Mouse (Mus musculus) C2C12 (cell line): ENCODE results near the gene Ubash3a. TPM values are rescaled to one million over a fixed set of nuclear protein-coding genes. Genes with fewer than 3 reads are reported as not detected.
A peak's percentile ranks its signal among the peaks of the same experiment; 100 is the strongest.

Experiments
- H3K27me3 ChIP-seq: one replicate; pipeline ENCODE4 v1.6.1; 2011; ENCODE audit not compliant: control insufficient read depth, insufficient read depth, insufficient read length
- H3K36me3 ChIP-seq: one replicate; pipeline ENCODE4 v1.6.1; 2011; ENCODE audit not compliant: control insufficient read depth, insufficient read depth
- H3K4me3 ChIP-seq: one replicate; pipeline ENCODE4 v1.5.1; 2011; ENCODE audit warnings: mild to moderate bottlenecking, control low read depth; ENCODE audit not compliant: poor library complexity, insufficient read depth, severe bottlenecking
- H3K79me2 ChIP-seq: one replicate; pipeline ENCODE4 v1.6.1; 2011; ENCODE audit not compliant: control insufficient read depth, insufficient read depth
- H3K79me3 ChIP-seq: one replicate; pipeline ENCODE4 v1.6.1; 2011; ENCODE audit warnings: low read depth, control low read depth
- H3ac ChIP-seq: one replicate; pipeline ENCODE3; 2011; ENCODE audit warnings: low read depth; ENCODE audit not compliant: control insufficient read depth, insufficient read length
- CEBPB ChIP-seq: IDR thresholded peaks from one replicate; pipeline ENCODE4 v1.6.1; 2011; ENCODE audit warnings: low read depth, mild to moderate bottlenecking, control low read depth, moderate library complexity
- CTCF ChIP-seq: IDR thresholded peaks from one replicate; pipeline ENCODE4 v1.5.1; 2011; ENCODE audit not compliant: control insufficient read depth, insufficient read depth, insufficient read length
- FOSL1 ChIP-seq: IDR thresholded peaks from one replicate; pipeline ENCODE4 v1.8.0; 2011; ENCODE audit warnings: mild to moderate bottlenecking, low read length; ENCODE audit not compliant: poor library complexity, insufficient read depth, severe bottlenecking
- MAX ChIP-seq: IDR thresholded peaks from one replicate; pipeline ENCODE4 v1.6.1; 2011; ENCODE audit warnings: mild to moderate bottlenecking, control low read depth
- MYOD1 ChIP-seq: IDR thresholded peaks from one replicate; pipeline ENCODE4 v1.6.1; 2011; ENCODE audit warnings: low read depth; ENCODE audit not compliant: control insufficient read depth, insufficient read length
- MYOG ChIP-seq: IDR thresholded peaks from one replicate; pipeline ENCODE4 v1.6.1; 2011; ENCODE audit not compliant: control insufficient read depth, insufficient read length; ENCODE audit errors: extremely low read depth
- USF1 ChIP-seq: IDR thresholded peaks from one replicate; pipeline ENCODE4 v1.6.1; 2011; ENCODE audit warnings: low read depth, mild to moderate bottlenecking, control low read depth, moderate library complexity
- polyA plus RNA-seq: library from polyadenylated mRNA; unstranded; fragments of >200 nt; fragmentation: generic; extraction: Trizol; gene quantifications from one replicate; pipeline ENCODE4 v1.2.1, GENCODE M21; 2012; ENCODE audit warnings: missing spikeins

The Ubash3a gene
- polyA plus RNA-seq, 1 experiment: not detected

DNA sequence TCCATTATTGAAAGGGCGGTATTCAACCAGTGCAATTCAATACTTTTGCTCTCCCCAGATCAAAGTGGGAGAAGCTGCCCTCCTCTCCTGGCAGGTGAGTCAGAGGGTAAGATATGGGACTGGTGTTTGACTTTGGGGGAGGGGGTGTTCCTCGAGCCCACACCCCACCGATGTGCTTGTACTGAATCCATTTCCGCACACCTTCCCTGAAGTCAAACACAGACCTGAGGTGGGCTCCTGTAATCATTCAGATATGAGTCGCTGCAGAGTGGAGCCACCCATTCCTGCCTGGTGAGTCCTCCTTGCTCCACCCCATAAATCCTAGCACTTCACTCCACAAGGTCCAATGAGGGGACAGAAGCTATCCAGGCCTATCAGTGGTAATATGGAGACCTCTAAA lies 37.9 kb upstream of the Ubash3a start:
- H3K36me3 ChIP-seq: no peaks in the 10 kb centered on the region
- H3K79me2 ChIP-seq: no peaks in the 10 kb centered on the region
- no peaks in the 10 kb centered on the region for H3K79me3 ChIP-seq
- TF ChIP-seq USF1 (no peak), MAX (no peak), CEBPB (no peak), CTCF (no peak), FOSL1 (no peak), MYOG (no peak), MYOD1 (no peak)
- H3K27me3 ChIP-seq: no peaks in the 10 kb centered on the region
- no peak overlapping the region for H3K4me3 ChIP-seq
- no peak overlapping the region for H3ac ChIP-seq

DNA sequence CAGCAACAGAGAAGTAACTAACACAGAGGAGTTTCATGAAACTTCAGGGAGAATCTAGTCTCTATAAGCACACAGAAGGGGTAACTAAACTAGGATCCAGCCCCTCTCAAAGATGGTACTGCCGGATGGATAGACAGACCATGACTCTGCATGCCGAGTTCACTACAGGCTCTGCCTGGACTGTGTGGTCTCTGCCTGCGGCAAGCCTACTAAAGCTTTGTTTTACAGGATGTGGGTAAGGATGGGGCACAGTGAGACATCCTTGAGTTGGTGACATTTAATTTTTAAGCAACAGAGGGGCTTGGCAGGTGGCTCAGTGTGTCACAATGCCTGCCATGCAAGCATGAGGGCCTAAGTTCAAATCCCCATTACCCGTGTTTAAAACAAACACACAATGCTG lies 31.4 kb upstream of the Ubash3a start:
- no peaks in the 10 kb centered on the region for H3K79me2 ChIP-seq
- H3K4me3 ChIP-seq: no peak overlapping the region
- TF ChIP-seq USF1 (no peak), MAX (no peak), FOSL1 (no peak)
- no peaks in the 10 kb centered on the region for H3K36me3 ChIP-seq
- no peaks in the 10 kb centered on the region for H3K27me3 ChIP-seq
- no peaks in the 10 kb centered on the region for H3K79me3 ChIP-seq
- H3ac ChIP-seq: no peak overlapping the region

DNA sequence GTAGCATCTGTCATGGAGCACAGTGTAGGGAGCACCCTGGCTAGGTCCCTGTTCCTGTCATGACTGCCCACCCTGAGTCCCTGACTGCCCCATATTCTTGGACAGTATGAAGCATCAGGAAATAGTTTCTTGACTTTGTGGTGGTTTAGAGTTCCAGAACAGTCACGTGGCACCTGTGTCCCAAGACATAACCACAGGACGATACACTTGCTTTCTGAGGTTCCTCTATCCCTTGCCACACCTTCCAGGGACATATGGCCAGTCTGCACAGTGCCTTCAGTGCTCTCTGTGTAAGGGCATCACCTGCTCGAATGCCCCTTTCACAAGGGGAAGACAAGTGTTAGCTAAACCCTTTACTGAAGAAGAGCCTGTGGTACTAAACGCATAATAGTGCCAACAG lies 26.2 kb upstream of the Ubash3a start:
- TF ChIP-seq USF1 (peak; percentile 61), FOSL1 (no peak)
- no peaks in the 10 kb centered on the region for H3K79me2 ChIP-seq

DNA sequence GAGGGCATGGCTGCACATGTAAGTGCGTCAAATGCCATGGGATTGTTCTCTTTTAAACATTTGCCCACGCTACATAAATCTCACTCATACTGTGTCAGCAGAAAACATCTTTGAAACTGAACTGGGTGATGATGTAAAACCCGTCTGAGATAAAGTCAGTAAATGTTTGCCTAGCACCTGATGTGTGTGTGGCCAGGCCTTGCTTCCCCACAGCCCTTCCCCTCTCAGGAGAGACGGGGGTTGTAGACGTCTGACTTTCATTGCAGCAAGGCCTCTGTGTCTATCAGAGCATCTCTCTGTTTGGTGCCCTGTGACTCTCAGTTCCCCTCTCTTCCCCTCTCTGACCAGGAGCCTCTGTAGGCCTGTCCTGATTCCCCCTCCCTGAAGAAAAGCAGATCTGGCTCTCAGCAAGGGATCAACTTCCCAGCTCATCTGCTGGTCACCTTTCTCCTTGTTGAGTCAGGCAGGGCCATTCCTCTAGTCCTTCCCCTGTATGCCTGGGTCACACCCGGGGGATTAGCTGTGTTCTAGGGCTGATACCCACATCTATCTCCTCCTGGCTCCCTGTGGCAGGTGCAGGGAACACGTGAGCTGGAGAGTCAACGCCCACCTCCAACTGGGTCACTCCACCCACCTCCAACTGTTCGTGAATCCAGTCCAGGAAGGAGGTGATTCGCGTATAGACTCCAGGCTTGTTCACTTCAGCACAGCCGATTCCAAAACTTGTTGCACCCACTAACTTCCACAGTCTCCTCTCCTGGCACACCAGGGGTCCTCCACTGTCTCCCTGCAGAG lies 24.3 kb upstream of the Ubash3a start:
- Histone ChIP-seq H3ac (no peak overlapping the region), H3K4me3 (no peak overlapping the region), H3K79me2 (no peaks in the 10 kb centered on the region), H3K79me3 (no peaks in the 10 kb centered on the region), H3K36me3 (no peaks in the 10 kb centered on the region), H3K27me3 (no peaks in the 10 kb centered on the region)
- TF ChIP-seq MAX: no peak
- TF ChIP-seq MYOG: no peak
- TF ChIP-seq CEBPB: no peak
- no peak for TF ChIP-seq FOSL1
- TF ChIP-seq CTCF: no peak
- no peak for TF ChIP-seq USF1
- TF ChIP-seq MYOD1: no peak

More for the DNA sequence above, 26.2 kb upstream of the Ubash3a start:
- H3K27me3 ChIP-seq: no peaks in the 10 kb centered on the region
- H3K4me3 ChIP-seq: no peak overlapping the region
- H3ac ChIP-seq: no peak overlapping the region
- no peaks in the 10 kb centered on the region for H3K79me3 ChIP-seq
- no peaks in the 10 kb centered on the region for H3K36me3 ChIP-seq

DNA sequence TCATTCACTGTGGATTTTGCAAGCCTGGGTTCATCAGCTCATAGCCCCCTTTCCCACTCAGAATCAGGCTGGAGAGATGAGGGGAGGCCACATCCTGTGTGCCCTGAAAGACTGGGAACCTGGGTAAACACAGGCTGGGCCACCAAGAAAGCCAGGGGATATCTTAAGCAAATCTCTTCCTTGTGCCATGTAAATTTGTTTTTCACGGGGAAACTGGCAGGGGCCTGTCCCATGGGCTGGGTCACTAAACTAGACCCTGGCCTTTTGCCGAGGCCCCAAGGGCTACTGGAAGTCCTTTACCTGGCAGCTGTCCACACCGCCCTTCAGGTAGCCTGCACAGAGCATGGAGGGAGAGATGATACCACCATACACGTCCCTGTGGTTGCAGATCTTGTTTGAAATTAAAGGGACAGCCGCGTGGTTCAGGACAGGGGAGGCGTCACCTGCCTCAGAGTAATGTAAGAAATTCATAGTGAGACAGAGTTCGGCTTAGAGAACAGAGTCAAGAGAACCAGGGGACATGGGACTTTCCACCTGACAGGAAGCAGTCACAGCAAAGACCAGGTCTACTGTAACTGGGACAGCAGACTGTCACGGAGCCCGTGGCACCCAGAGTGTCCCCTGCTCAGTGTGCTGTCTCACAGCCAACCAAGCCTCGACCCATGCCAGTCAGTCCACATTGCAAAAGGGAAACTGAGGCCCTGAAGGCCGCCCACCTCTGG lies 23.2 kb upstream of the Ubash3a start:
- Histone ChIP-seq H3K36me3 (no peaks in the 10 kb centered on the region), H3ac (no peak overlapping the region), H3K27me3 (peaks cover 6% of the 10 kb centered on the region), H3K79me2 (no peaks in the 10 kb centered on the region), H3K4me3 (no peak overlapping the region), H3K79me3 (no peaks in the 10 kb centered on the region)
- no peak for TF ChIP-seq USF1
- no peak for TF ChIP-seq CTCF

DNA sequence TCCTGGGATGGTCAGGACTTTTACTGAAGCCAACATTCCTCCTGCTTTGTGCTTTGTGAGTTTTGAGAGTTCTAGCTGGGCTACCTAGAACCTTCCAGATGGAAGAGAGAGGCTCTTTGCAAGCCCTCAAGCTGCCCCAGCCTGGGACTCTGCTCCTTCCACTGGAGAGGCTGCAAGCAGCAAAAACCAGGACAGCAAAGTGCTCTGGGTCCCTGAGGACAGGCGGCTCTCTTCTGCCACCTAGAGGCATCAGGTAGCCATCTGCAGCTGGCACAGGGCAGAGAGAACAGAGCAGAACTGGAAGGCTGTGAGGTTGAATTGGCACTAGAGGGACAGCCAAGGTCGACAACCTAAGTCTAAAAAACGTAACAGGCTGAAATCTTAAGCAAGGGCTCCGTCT lies 20.3 kb upstream of the Ubash3a start:
- peak; percentile 29 for TF ChIP-seq CTCF
- no peak for TF ChIP-seq USF1
- no peaks in the 10 kb centered on the region for H3K79me2 ChIP-seq
- H3K27me3 ChIP-seq: peaks cover 6% of the 10 kb centered on the region
- H3ac ChIP-seq: no peak overlapping the region
- no peaks in the 10 kb centered on the region for H3K79me3 ChIP-seq
- no peaks in the 10 kb centered on the region for H3K36me3 ChIP-seq
- no peak overlapping the region for H3K4me3 ChIP-seq
